Mouse (Mus musculus): ENCODE results near the gene Rnf31.

DNA sequence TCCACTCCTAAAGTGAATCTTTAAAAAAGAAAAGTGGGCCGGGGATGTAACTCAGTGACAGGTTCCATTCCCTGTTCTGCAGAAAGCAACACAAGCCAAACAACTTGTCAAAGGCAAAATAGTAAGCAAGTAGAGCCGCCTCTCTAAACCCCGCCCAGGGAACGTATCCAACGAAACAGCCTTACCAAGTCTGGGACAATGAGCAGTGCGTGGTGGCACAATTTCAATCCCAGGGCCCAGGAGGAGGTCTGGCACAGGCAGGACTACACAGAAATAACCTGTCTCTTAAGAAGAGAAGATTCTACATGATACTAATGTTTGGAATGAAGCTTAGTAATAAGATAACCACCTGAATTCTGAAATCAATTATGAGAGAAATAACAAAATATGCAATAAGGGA, 41.3 kb upstream of the Rnf31 start:
- TF ChIP-seq CTCF (IDR thresholded peaks at IDR 0.05; ENCODE audit: low read depth) (no peak), EP300 (IDR thresholded peaks at IDR 0.05; ENCODE audit: low read depth) (no peak)
